In genomic region chr11:13724375-13724774, GRCm38 (mm10) we compare ENCODE assay signal across 30 mouse cellular contexts.
DNase-seq lines count a peak whose midpoint lies in the region; ATAC-seq and TF ChIP-seq lines count a peak whose summit lies in the region.
"Had no signal": no experiment of that assay in that cellular context is flagged by ENCODE, and none has a peak within 500 bp of the region (broad histone marks: within the 10 kb centered on the region; RNA-seq: fewer than 3 reads in every experiment).

No protein-coding gene starts in this region.

- no peak overlapping the region for H3K9ac ChIP-seq in midbrain, embryonic 16.5 days (ENCODE audit: low read depth, low read length)
- no peak overlapping the region for H3K9ac ChIP-seq in midbrain, postnatal 0 days (replicated peaks; ENCODE audit: low read length, poor library complexity, severe bottlenecking)
- H3K9ac ChIP-seq: embryonic facial prominence, embryonic 13.5 days; forebrain, embryonic 12.5 days; forebrain, embryonic 15.5 days; hindbrain, embryonic 13.5 days had no signal

- H3K4me3 ChIP-seq in midbrain, embryonic 16.5 days (ENCODE audit: low read depth, low read length): no peak overlapping the region
- no peak overlapping the region for H3K4me3 ChIP-seq in midbrain, embryonic 10.5 days
- H3K4me3 ChIP-seq in midbrain, postnatal 0 days (ENCODE audit: low read depth, low read length): no peak overlapping the region
- H3K4me3 ChIP-seq: embryonic facial prominence, embryonic 10.5 days; embryonic facial prominence, embryonic 13.5 days; erythroblast, embryonic 14.5 days; forebrain, embryonic 12.5 days; forebrain, embryonic 15.5 days; hindbrain, embryonic 10.5 days; hindbrain, embryonic 13.5 days had no signal

- WGBS in midbrain, embryonic 16.5 days: 67% methylated on average over 3 of the region's 3 CpGs
- 86% methylated on average over 3 of the region's 3 CpGs for WGBS in midbrain, embryonic 10.5 days
- 54% methylated on average over 3 of the region's 3 CpGs for WGBS in midbrain, postnatal 0 days

- TF ChIP-seq CTCF in midbrain, postnatal 0 days (IDR thresholded peaks at IDR 0.05): no peak

- DNase-seq in frontal cortex, postnatal 36 days (ENCODE audit: low spot score in 2 of 2): peak; percentile 0 to 6
- no peak for DNase-seq in frontal cortex, postnatal 10 days (ENCODE audit: low spot score in 2 of 2)
- DNase-seq in midbrain, embryonic 10.5 days (ENCODE audit: low spot score): no peak
- peak; percentile 53 for DNase-seq in brain, adult 2 months (ENCODE audit: low read depth, low spot score)
- DNase-seq in midbrain, postnatal 0 days (ENCODE audit: low spot score): peak; percentile 21
- no peak for DNase-seq in lung, postnatal 36 days
- DNase-seq: adrenal gland, postnatal 10 days; adrenal gland, postnatal 36 days; B cell, adult 2 months; cerebellum, adult 11-12 months; cerebellum, adult 8-10 months; cerebellum, postnatal 10 days; cerebellum, postnatal 36 days; embryo, embryonic 11 days; gastrocnemius, postnatal 10 days; heart, adult 11 months; heart, postnatal 36 days had no signal

- no peaks in the 10 kb centered on the region for H3K4me1 ChIP-seq in midbrain, embryonic 16.5 days (ENCODE audit: control insufficient read depth, insufficient read depth, low read length)
- no peaks in the 10 kb centered on the region for H3K4me1 ChIP-seq in midbrain, embryonic 10.5 days
- H3K4me1 ChIP-seq in midbrain, postnatal 0 days (ENCODE audit: insufficient read depth, low read length): 0 out of 2 replicates have a peak, but pooled peaks cover 2% of the 10 kb centered on the region
- H3K4me1 ChIP-seq: embryonic facial prominence, embryonic 10.5 days; embryonic facial prominence, embryonic 13.5 days; forebrain, embryonic 12.5 days; forebrain, embryonic 15.5 days; hindbrain, embryonic 10.5 days; hindbrain, embryonic 13.5 days had no signal

- H3K27me3 ChIP-seq in midbrain, embryonic 16.5 days (ENCODE audit: control insufficient read depth, insufficient read depth, low read depth, low read length): no peaks in the 10 kb centered on the region
- no peaks in the 10 kb centered on the region for H3K27me3 ChIP-seq in midbrain, embryonic 10.5 days (ENCODE audit: low read depth, poor library complexity, severe bottlenecking)
- H3K27me3 ChIP-seq in midbrain, postnatal 0 days (ENCODE audit: insufficient read depth, low read length): no peaks in the 10 kb centered on the region
- H3K27me3 ChIP-seq: CH12.LX; embryonic facial prominence, embryonic 13.5 days; forebrain, embryonic 12.5 days; forebrain, embryonic 15.5 days; hindbrain, embryonic 13.5 days; Patski had no signal

- no peaks in the 10 kb centered on the region for H3K9me3 ChIP-seq in midbrain, embryonic 16.5 days (replicated peaks; ENCODE audit: control insufficient read depth, low read length, poor library complexity, severe bottlenecking)
- H3K9me3 ChIP-seq in midbrain, embryonic 10.5 days (replicated peaks): no peaks in the 10 kb centered on the region
- H3K9me3 ChIP-seq in midbrain, postnatal 0 days (ENCODE audit: low read length): no peaks in the 10 kb centered on the region
- H3K9me3 ChIP-seq: embryonic facial prominence, embryonic 10.5 days; embryonic facial prominence, embryonic 13.5 days; forebrain, embryonic 12.5 days; forebrain, embryonic 15.5 days; G1E; hindbrain, embryonic 10.5 days; hindbrain, embryonic 13.5 days had no signal

- no peaks in the 10 kb centered on the region for H3K36me3 ChIP-seq in midbrain, embryonic 16.5 days (ENCODE audit: control insufficient read depth, insufficient read depth, low read length)
- H3K36me3 ChIP-seq in midbrain, embryonic 10.5 days: no peaks in the 10 kb centered on the region
- no peaks in the 10 kb centered on the region for H3K36me3 ChIP-seq in midbrain, postnatal 0 days (ENCODE audit: insufficient read depth, low read length)
- H3K36me3 ChIP-seq: embryonic facial prominence, embryonic 10.5 days; embryonic facial prominence, embryonic 13.5 days; forebrain, embryonic 12.5 days; forebrain, embryonic 15.5 days; G1E; hindbrain, embryonic 10.5 days; hindbrain, embryonic 13.5 days had no signal

- no peak overlapping the region for H3K27ac ChIP-seq in midbrain, embryonic 16.5 days (ENCODE audit: low read length)
- H3K27ac ChIP-seq in midbrain, embryonic 10.5 days (replicated peaks): no peak overlapping the region
- no peak overlapping the region for H3K27ac ChIP-seq in midbrain, postnatal 0 days (ENCODE audit: low read depth, low read length)
- H3K27ac ChIP-seq: embryonic facial prominence, embryonic 10.5 days; embryonic facial prominence, embryonic 13.5 days; forebrain, embryonic 12.5 days; forebrain, embryonic 15.5 days; hindbrain, embryonic 10.5 days; hindbrain, embryonic 13.5 days had no signal

- peak; percentile 64 for ATAC-seq in midbrain, embryonic 16.5 days
- 0 out of 2 replicates have a peak, but pooled peaks have one; percentile 47 for ATAC-seq in midbrain, postnatal 0 days (ENCODE audit: low FRiP score)
- ATAC-seq: forebrain, embryonic 15.5 days; hindbrain, embryonic 16.5 days; Patski had no signal

- no peak overlapping the region for H3K4me2 ChIP-seq in midbrain, embryonic 16.5 days (ENCODE audit: low read length)
- no peak overlapping the region for H3K4me2 ChIP-seq in midbrain, postnatal 0 days (ENCODE audit: low read depth, low read length, poor library complexity, severe bottlenecking)
- H3K4me2 ChIP-seq: embryonic facial prominence, embryonic 13.5 days; forebrain, embryonic 12.5 days; forebrain, embryonic 15.5 days; heart, embryonic 11.5 days; hindbrain, embryonic 13.5 days had no signal

Comparison
In these comparisons a context has a peak if more than half of its experiments do, and no peak if none do; other contexts are left out.
1. DNase-seq: peak in frontal cortex, postnatal 36 days (2 of 2), brain, adult 2 months (single experiment) and midbrain, postnatal 0 days (single experiment); none in frontal cortex, postnatal 10 days (0 of 2), midbrain, embryonic 10.5 days (single experiment) and lung, postnatal 36 days (single experiment).